Mouse (Mus musculus): ENCODE measurements around the gene Ccdc110. TPM values are rescaled to one million over a fixed set of nuclear protein-coding genes. Genes with fewer than 3 reads are reported as not detected.
A peak's percentile ranks its signal among the peaks of the same experiment; 100 is the strongest.

Ccdc110 gene
- polyA plus RNA-seq, 1 experiment from 2014 or later: 0.11 TPM

GRCm38 (mm10) chr8:45917040-45917679, 17.3 kb upstream of the Ccdc110 start:
- H3K9me3 ChIP-seq (ENCODE audit: control insufficient read depth, low read length): no peaks in the 10 kb centered on the region
- peak overlapping the region; percentile 0; the same call in 1 of the 2 replicates for H3K27ac ChIP-seq (replicated peaks)
- WGBS: 67% methylated on average over 20 of the region's 20 CpGs
- DNase-seq (ENCODE audit: low spot score) (no peak), ATAC-seq (ENCODE audit: low FRiP score, low TSS enrichment) (no peak; the same call in 1 of the 2 replicates)
- H3K4me3 ChIP-seq (ENCODE audit: low read depth, low read length): no peak overlapping the region
- H3K9ac ChIP-seq (ENCODE audit: low read length): no peak overlapping the region
- TF ChIP-seq EP300 (optimal IDR thresholded peaks at IDR 0.05) (no peak), CTCF (IDR thresholded peaks at IDR 0.05; ENCODE audit: low read depth) (no peak)
- no peak overlapping the region for H3K4me2 ChIP-seq (replicated peaks; ENCODE audit: low read depth)
- no peaks in the 10 kb centered on the region for H3K27me3 ChIP-seq (ENCODE audit: control insufficient read depth, insufficient read depth, low read length)
- H3K36me3 ChIP-seq (ENCODE audit: control insufficient read depth, insufficient read depth, low read length): no peaks in the 10 kb centered on the region
- H3K4me1 ChIP-seq (replicated peaks; ENCODE audit: control insufficient read depth, insufficient read depth): no peaks in the 10 kb centered on the region

GRCm38 (mm10) chr8:45918891-45919290, 15.5 kb upstream of the Ccdc110 start:
- DNase-seq (ENCODE audit: low spot score): no peak
- H3K9me3 ChIP-seq (ENCODE audit: control insufficient read depth, low read length): no peaks in the 10 kb centered on the region
- no peaks in the 10 kb centered on the region for H3K27me3 ChIP-seq (ENCODE audit: control insufficient read depth, insufficient read depth, low read length)
- H3K4me2 ChIP-seq (replicated peaks; ENCODE audit: low read depth): no peak overlapping the region
- H3K4me1 ChIP-seq (replicated peaks; ENCODE audit: control insufficient read depth, insufficient read depth): no peaks in the 10 kb centered on the region
- 78% methylated on average over 15 of the region's 15 CpGs for WGBS
- H3K9ac ChIP-seq (ENCODE audit: low read length): no peak overlapping the region
- TF ChIP-seq EP300 (optimal IDR thresholded peaks at IDR 0.05) (no peak), CTCF (IDR thresholded peaks at IDR 0.05; ENCODE audit: low read depth) (no peak)
- H3K4me3 ChIP-seq (ENCODE audit: low read depth, low read length): no peak overlapping the region
- no peak overlapping the region for H3K27ac ChIP-seq (replicated peaks)
- H3K36me3 ChIP-seq (ENCODE audit: control insufficient read depth, insufficient read depth, low read length): no peaks in the 10 kb centered on the region
- ATAC-seq (ENCODE audit: low FRiP score, low TSS enrichment): no peak

GRCm38 (mm10) chr8:45920392-45920791, 14.0 kb upstream of the Ccdc110 start:
- Histone ChIP-seq H3K9me3 (ENCODE audit: control insufficient read depth, low read length) (no peaks in the 10 kb centered on the region), H3K27me3 (ENCODE audit: control insufficient read depth, insufficient read depth, low read length) (no peaks in the 10 kb centered on the region), H3K4me1 (replicated peaks; ENCODE audit: control insufficient read depth, insufficient read depth) (no peaks in the 10 kb centered on the region), H3K9ac (ENCODE audit: low read length) (no peak overlapping the region), H3K36me3 (ENCODE audit: control insufficient read depth, insufficient read depth, low read length) (no peaks in the 10 kb centered on the region), H3K4me3 (ENCODE audit: low read depth, low read length) (no peak overlapping the region), H3K27ac (replicated peaks) (no peak overlapping the region), H3K4me2 (replicated peaks; ENCODE audit: low read depth) (no peak overlapping the region)
- no peak for ATAC-seq (ENCODE audit: low FRiP score, low TSS enrichment)
- WGBS: 88% methylated on average over 7 of the region's 7 CpGs
- no peak for DNase-seq (ENCODE audit: low spot score)
- TF ChIP-seq EP300 (optimal IDR thresholded peaks at IDR 0.05) (no peak), CTCF (IDR thresholded peaks at IDR 0.05; ENCODE audit: low read depth) (no peak)

GRCm38 (mm10) chr8:45922116-45922515, 12.3 kb upstream of the Ccdc110 start:
- Histone ChIP-seq H3K27me3 (ENCODE audit: control insufficient read depth, insufficient read depth, low read length) (no peaks in the 10 kb centered on the region), H3K9ac (ENCODE audit: low read length) (no peak overlapping the region), H3K4me3 (ENCODE audit: low read depth, low read length) (no peak overlapping the region), H3K36me3 (ENCODE audit: control insufficient read depth, insufficient read depth, low read length) (no peaks in the 10 kb centered on the region), H3K27ac (replicated peaks) (no peak overlapping the region), H3K9me3 (ENCODE audit: control insufficient read depth, low read length) (no peaks in the 10 kb centered on the region), H3K4me1 (replicated peaks; ENCODE audit: control insufficient read depth, insufficient read depth) (no peaks in the 10 kb centered on the region), H3K4me2 (replicated peaks; ENCODE audit: low read depth) (no peak overlapping the region)
- DNase-seq (ENCODE audit: low spot score): no peak
- ATAC-seq (ENCODE audit: low FRiP score, low TSS enrichment): no peak
- WGBS: 86% methylated on average over 7 of the region's 7 CpGs
- TF ChIP-seq CTCF (IDR thresholded peaks at IDR 0.05; ENCODE audit: low read depth): no peak
- TF ChIP-seq EP300 (optimal IDR thresholded peaks at IDR 0.05): no peak

- Histone ChIP-seq H3K27ac (replicated peaks) (no peak overlapping the region), H3K9ac (ENCODE audit: low read length) (no peak overlapping the region), H3K27me3 (ENCODE audit: control insufficient read depth, insufficient read depth, low read length) (no peaks in the 10 kb centered on the region), H3K36me3 (ENCODE audit: control insufficient read depth, insufficient read depth, low read length) (no peaks in the 10 kb centered on the region), H3K9me3 (ENCODE audit: control insufficient read depth, low read length) (no peaks in the 10 kb centered on the region), H3K4me1 (replicated peaks; ENCODE audit: control insufficient read depth, insufficient read depth) (no peaks in the 10 kb centered on the region), H3K4me3 (ENCODE audit: low read depth, low read length) (no peak overlapping the region), H3K4me2 (replicated peaks; ENCODE audit: low read depth) (no peak overlapping the region)
- 82% methylated on average over 9 of the region's 9 CpGs for WGBS
- DNase-seq (ENCODE audit: low spot score): no peak
- no peak for ATAC-seq (ENCODE audit: low FRiP score, low TSS enrichment)
- TF ChIP-seq CTCF (IDR thresholded peaks at IDR 0.05; ENCODE audit: low read depth): no peak
- TF ChIP-seq EP300 (optimal IDR thresholded peaks at IDR 0.05): no peak
These were observed 2.6 kb downstream of the Ccdc110 start for GRCm38 (mm10) chr8:45936986-45937385.

- no peak overlapping the region for H3K27ac ChIP-seq (replicated peaks)
- no peaks in the 10 kb centered on the region for H3K9me3 ChIP-seq (ENCODE audit: control insufficient read depth, low read length)
- no peak for DNase-seq (ENCODE audit: low spot score)
- no peak for TF ChIP-seq CTCF (IDR thresholded peaks at IDR 0.05; ENCODE audit: low read depth)
- no peak for TF ChIP-seq EP300 (optimal IDR thresholded peaks at IDR 0.05)
- H3K4me1 ChIP-seq (replicated peaks; ENCODE audit: control insufficient read depth, insufficient read depth): no peaks in the 10 kb centered on the region
- no peaks in the 10 kb centered on the region for H3K36me3 ChIP-seq (ENCODE audit: control insufficient read depth, insufficient read depth, low read length)
- H3K4me2 ChIP-seq (replicated peaks; ENCODE audit: low read depth): no peak overlapping the region
- 84% methylated on average over 4 of the region's 4 CpGs for WGBS
- H3K27me3 ChIP-seq (ENCODE audit: control insufficient read depth, insufficient read depth, low read length): no peaks in the 10 kb centered on the region
- no peak overlapping the region for H3K4me3 ChIP-seq (ENCODE audit: low read depth, low read length)
- no peak overlapping the region for H3K9ac ChIP-seq (ENCODE audit: low read length)
- no peak for ATAC-seq (ENCODE audit: low FRiP score, low TSS enrichment)
These were observed 11.9 kb downstream of the Ccdc110 start for GRCm38 (mm10) chr8:45946283-45946682.
